Mouse (Mus musculus): ENCODE results near the gene Fgd6. TPM values are rescaled to one million over a fixed set of nuclear protein-coding genes. Genes with fewer than 3 reads are reported as not detected.

The Fgd6 gene
- polyA plus RNA-seq (2017; shearing (Covaris generic)): 2.1 TPM

DNA sequence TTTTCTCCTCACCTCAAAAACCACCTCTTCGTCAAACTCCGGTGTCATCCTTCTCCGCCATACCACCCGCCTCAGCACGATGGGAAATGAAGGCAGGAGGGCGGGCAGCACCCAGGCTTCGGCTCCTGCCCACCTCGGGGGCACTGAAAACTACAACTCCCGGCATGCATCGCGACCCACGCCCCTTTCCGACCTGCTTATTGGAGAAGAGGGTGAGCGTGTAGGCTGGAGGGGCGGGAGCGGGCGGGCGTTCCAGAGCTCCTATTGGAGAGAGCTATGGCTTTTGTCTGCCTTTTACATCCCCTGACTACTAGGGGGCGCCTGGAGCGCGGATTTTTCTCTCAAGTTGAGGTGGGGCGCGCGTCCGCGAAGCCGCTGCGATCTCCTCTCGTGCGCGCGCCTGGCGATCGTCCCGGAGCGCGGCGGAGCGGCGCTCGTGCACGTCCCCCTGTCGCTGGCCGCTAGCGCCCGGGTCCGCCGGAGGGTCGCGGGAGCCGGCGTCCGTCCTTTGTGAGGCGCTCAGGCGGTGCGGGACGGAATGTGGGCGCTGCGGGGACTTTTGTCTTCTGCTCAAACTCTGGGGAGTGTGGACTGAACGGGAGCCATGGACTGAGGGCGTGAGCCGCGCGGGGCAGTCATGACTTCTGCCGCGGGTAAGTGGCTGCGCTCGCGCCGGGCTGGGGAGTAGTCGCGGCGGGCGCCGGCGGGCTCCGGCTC, at the start of gene Fgd6, which contains the start of gene Vezt:
Gene Fgd6 (plus strand): TSS at position 344 of the 717 bp plus-strand sequence.
Gene Vezt (minus strand): TSS at position 160 of the 717 bp plus-strand sequence.

GRCm38 (mm10) chr10:94147756-94148531, 112.1 kb downstream of the Fgd6 start, which contains the start of gene Nr2c1:
TSS of gene Nr2c1 (plus strand) at chr10:94148023.

Other genes with a start within 250 kb of the Fgd6 start
- not detected for gene Usp44, start 204.4 kb upstream of the Fgd6 start, polyA plus RNA-seq (2017; shearing (Covaris generic))
- 174 TPM for gene Metap2, start 138.9 kb upstream of the Fgd6 start, polyA plus RNA-seq (2017; shearing (Covaris generic))
- gene Vezt, start 184 bp upstream of the Fgd6 start, polyA plus RNA-seq (2017; shearing (Covaris generic)): 11.4 TPM
- 9.2 TPM for gene Nr2c1, start 112.0 kb downstream of the Fgd6 start, polyA plus RNA-seq (2017; shearing (Covaris generic))
- 99.3 TPM for gene Ndufa12, start 162.7 kb downstream of the Fgd6 start, polyA plus RNA-seq (2017; shearing (Covaris generic))